Mouse (Mus musculus) left cerebral cortex, postnatal 14 days (tissue): ENCODE data around the gene Col15a1. TPM values are rescaled to one million over a fixed set of nuclear protein-coding genes. Genes with fewer than 3 reads are reported as not detected.

ENCODE experiments used
- DNase-seq, 2 experiments: peaks; one replicate each; pipeline ENCODE4 v3.0.0; 2021 to 2022; ENCODE audit warnings: low spot score in 2 of 2, mixed read lengths in 1 of 2
- intact Hi-C: fragments of 180-260 bp; cut with DNase I; formaldehyde crosslinking; loops from one replicate; pipeline ENCODE4 v1.15.1; 2025
- total RNA-seq, 2 experiments: library from RNA; stranded (reverse); gene quantifications; 2 replicates each; pipeline ENCODE4 v1.2.3; 2021

Col15a1 gene
- total RNA-seq, 2 experiments from 2014 or later, result 9.0 to 13.0 TPM

- no peak for DNase-seq
- intact Hi-C loops, result no loop called here
Measured at GRCm38 (mm10) chr4:47324206-47324605, 116.2 kb downstream of the Col15a1 start.

- intact Hi-C loops, result no loop called here
- DNase-seq, result no peak
Measured at GRCm38 (mm10) chr4:47327782-47328181, 119.8 kb downstream of the Col15a1 start.

- intact Hi-C loops, result no loop called here
- no peak for DNase-seq
Measured at GRCm38 (mm10) chr4:47329285-47329684, 121.3 kb downstream of the Col15a1 start.

GRCm38 (mm10) chr4:47330378-47331052, 122.6 kb downstream of the Col15a1 start:
- no peak for DNase-seq
- intact Hi-C loops, result no loop called here

GRCm38 (mm10) chr4:47332812-47333343, 124.9 kb downstream of the Col15a1 start:
- intact Hi-C loops, result no loop called here
- no peak for DNase-seq

GRCm38 (mm10) chr4:47333541-47333940, 125.6 kb downstream of the Col15a1 start:
- no peak for DNase-seq
- intact Hi-C loops, result no loop called here

- DNase-seq, result no peak
- intact Hi-C loops, result no loop called here
Measured at GRCm38 (mm10) chr4:47336941-47337600, 129.1 kb downstream of the Col15a1 start.

GRCm38 (mm10) chr4:47342632-47343031, 134.7 kb downstream of the Col15a1 start:
- DNase-seq, result no peak

GRCm38 (mm10) chr4:47347022-47347421, 139.1 kb downstream of the Col15a1 start:
- no peak for DNase-seq
- intact Hi-C loops, result no loop called here

More at GRCm38 (mm10) chr4:47342632-47343031, 134.7 kb downstream of the Col15a1 start:
- intact Hi-C loops, result no loop called here

- DNase-seq, result no peak
- intact Hi-C loops, result loop anchor here (5.0 kb wide), 1 partner anchor 102 kb away; no protein-coding TSS in a partner anchor
Measured at GRCm38 (mm10) chr4:47349759-47350158, 141.8 kb downstream of the Col15a1 start.

- intact Hi-C loops, result loop anchor here (5.0 kb wide), 1 partner anchor 104 kb away; no protein-coding TSS in a partner anchor
- peak; percentile 35 to 59 for DNase-seq
Measured at GRCm38 (mm10) chr4:47351386-47352049, 143.6 kb downstream of the Col15a1 start.

GRCm38 (mm10) chr4:47352061-47352661, 144.2 kb downstream of the Col15a1 start:
- DNase-seq, result peak; percentile 81 to 89
- intact Hi-C loops, result loop anchor here (5.0 kb wide), 1 partner anchor 105 kb away; no protein-coding TSS in a partner anchor

GRCm38 (mm10) chr4:47352803-47353388, 144.9 kb downstream of the Col15a1 start, which contains the start of gene Tgfbr1:
Gene Tgfbr1 (plus strand): TSS chr4:47353222.
- intact Hi-C loops, result loop anchor here (5.0 kb wide), 1 partner anchor 106 kb away; no protein-coding TSS in a partner anchor
- DNase-seq, result peak; percentile 95 to 96

GRCm38 (mm10) chr4:47353416-47354111, 145.6 kb downstream of the Col15a1 start:
- intact Hi-C loops, result loop anchor here (5.0 kb wide), 1 partner anchor 106 kb away; no protein-coding TSS in a partner anchor
- peak in 1 of 2 experiments; percentile 42 for DNase-seq

- intact Hi-C loops, result loop anchor here (5.0 kb wide), 1 partner anchor 107 kb away; no protein-coding TSS in a partner anchor
- no peak for DNase-seq
Measured at GRCm38 (mm10) chr4:47354304-47354703, 146.3 kb downstream of the Col15a1 start.

GRCm38 (mm10) chr4:47362662-47363061, 154.7 kb downstream of the Col15a1 start:
- intact Hi-C loops, result no loop called here
- no peak for DNase-seq
